Mouse (Mus musculus) spleen, postnatal 10 days (tissue): ENCODE results near the gene Cep72.
"Not testable (repeated sequence)": the region's sequence is repeated elsewhere in the genome, so short reads cannot be mapped to it uniquely, and the experiment has no call there.

Experiments used
- DNase-seq, 2 experiments: peaks; one replicate each; pipeline ENCODE4 v3.0.0; 2021 to 2022; ENCODE audit warnings: low spot score in 2 of 2

Cep72 gene

GRCm38 (mm10) chr13:74030691-74031090, 31.4 kb downstream of the Cep72 start:
- no peak for DNase-seq

GRCm38 (mm10) chr13:74029013-74029412, 33.1 kb downstream of the Cep72 start:
- no peak for DNase-seq

- DNase-seq: no peak
Measured at GRCm38 (mm10) chr13:74028116-74028515, 34.0 kb downstream of the Cep72 start.

- peak in 1 of 2 experiments; percentile 27 for DNase-seq
Measured at GRCm38 (mm10) chr13:74026215-74026614, 35.9 kb downstream of the Cep72 start.

- DNase-seq: no peak
Measured at GRCm38 (mm10) chr13:74025151-74026081, 36.7 kb downstream of the Cep72 start.

GRCm38 (mm10) chr13:74019006-74019405, 43.1 kb downstream of the Cep72 start:
- DNase-seq: not testable (repeated sequence)

GRCm38 (mm10) chr13:74017426-74017825, 44.7 kb downstream of the Cep72 start:
- no peak for DNase-seq

- no peak for DNase-seq
Measured at GRCm38 (mm10) chr13:74015908-74016307, 46.2 kb downstream of the Cep72 start.

GRCm38 (mm10) chr13:74010678-74011077, 51.4 kb downstream of the Cep72 start:
- DNase-seq: no peak

GRCm38 (mm10) chr13:74009791-74010614, 52.1 kb downstream of the Cep72 start:
- DNase-seq: peak; percentile 34 to 51

GRCm38 (mm10) chr13:74008948-74009718, 53.0 kb downstream of the Cep72 start, which contains the start of gene Tppp:
Tppp (plus strand) TSS chr13:74009407.
- DNase-seq: peak; percentile 83 to 94

- DNase-seq: not testable (repeated sequence)
Measured at GRCm38 (mm10) chr13:74008216-74008615, 53.9 kb downstream of the Cep72 start.

GRCm38 (mm10) chr13:74006881-74007280, 55.2 kb downstream of the Cep72 start:
- DNase-seq: not testable (repeated sequence)

GRCm38 (mm10) chr13:74001492-74001891, 60.6 kb downstream of the Cep72 start:
- DNase-seq: no peak

GRCm38 (mm10) chr13:74000961-74001360, 61.1 kb downstream of the Cep72 start:
- no peak for DNase-seq

- no peak for DNase-seq
Measured at GRCm38 (mm10) chr13:74000519-74000918, 61.6 kb downstream of the Cep72 start.

- no peak for DNase-seq
Measured at GRCm38 (mm10) chr13:73996456-73996855, 65.6 kb downstream of the Cep72 start.

- no peak for DNase-seq
Measured at GRCm38 (mm10) chr13:73991267-73991666, 70.8 kb downstream of the Cep72 start.

GRCm38 (mm10) chr13:73990761-73991160, 71.3 kb downstream of the Cep72 start:
- DNase-seq: no peak

GRCm38 (mm10) chr13:73990325-73990724, 71.8 kb downstream of the Cep72 start:
- DNase-seq: no peak
